Mouse (Mus musculus) myocyte (in vitro differentiated cells): ENCODE measurements around the gene Ssbp2. TPM values are rescaled to one million over a fixed set of nuclear protein-coding genes. Genes with fewer than 3 reads are reported as not detected.

Experiments
- H3K27me3 ChIP-seq: one replicate; pipeline ENCODE4 v1.6.1; 2011; ENCODE audit not compliant: control insufficient read depth, insufficient read depth, insufficient read length
- H3K36me3 ChIP-seq: one replicate; pipeline ENCODE4 v1.6.1; 2011; ENCODE audit not compliant: control insufficient read depth, insufficient read depth
- H3K4me2 ChIP-seq: one replicate; pipeline ENCODE4 v1.6.1; 2011; ENCODE audit warnings: low read depth, control low read depth
- H3K4me3 ChIP-seq: one replicate; pipeline ENCODE4 v1.5.1; 2011; ENCODE audit warnings: mild to moderate bottlenecking, control low read depth, moderate library complexity
- H3K79me2 ChIP-seq: one replicate; pipeline ENCODE4 v1.6.1; 2011; ENCODE audit not compliant: control insufficient read depth, insufficient read depth
- H3ac ChIP-seq: one replicate; pipeline ENCODE4 v1.6.1; 2011; ENCODE audit not compliant: control insufficient read depth, insufficient read length
- CEBPB ChIP-seq: IDR thresholded peaks from 2 replicates; pipeline ENCODE4 v1.6.1; 2011; ENCODE audit warnings: mild to moderate bottlenecking, moderate library complexity; ENCODE audit not compliant: poor library complexity, insufficient read depth, severe bottlenecking
- E2F4 ChIP-seq: IDR thresholded peaks from one replicate; pipeline ENCODE4 v1.6.1; 2011; ENCODE audit warnings: mild to moderate bottlenecking, control low read depth, moderate library complexity; ENCODE audit not compliant: insufficient read depth
- MAX ChIP-seq: IDR thresholded peaks from one replicate; pipeline ENCODE4 v1.6.1; 2011; ENCODE audit warnings: low read depth, mild to moderate bottlenecking, control low read depth
- MYOD1 ChIP-seq, 3 experiments: IDR thresholded peaks; one replicate each; pipeline ENCODE4 v1.6.1; 2011; ENCODE audit warnings: control low read depth in 2 of 3, low read depth in 2 of 3, mild to moderate bottlenecking in 2 of 3, moderate library complexity in 1 of 3; ENCODE audit not compliant: insufficient read length in 2 of 3, control insufficient read depth in 1 of 3
- MYOG ChIP-seq, 3 experiments: IDR thresholded peaks; one replicate each; pipeline ENCODE4 v1.6.1; 2011; ENCODE audit warnings: control low read depth in 2 of 3, low read depth in 2 of 3, mild to moderate bottlenecking in 2 of 3; ENCODE audit not compliant: insufficient read length in 2 of 3, control insufficient read depth in 1 of 3, insufficient read depth in 1 of 3
- POLR2A ChIP-seq: IDR thresholded peaks from one replicate; pipeline ENCODE4 v1.6.1; 2011; ENCODE audit warnings: low read depth, mild to moderate bottlenecking, control low read depth, moderate library complexity; ENCODE audit not compliant: insufficient read length
- POLR2AphosphoS2 ChIP-seq: IDR thresholded peaks from one replicate; pipeline ENCODE4 v1.6.1; 2011; ENCODE audit warnings: low read depth, control low read depth; ENCODE audit not compliant: insufficient read length
- REST ChIP-seq: IDR thresholded peaks from one replicate; pipeline ENCODE4 v1.6.1; 2011; ENCODE audit warnings: mild to moderate bottlenecking, control low read depth, moderate library complexity; ENCODE audit not compliant: insufficient read depth, insufficient read length
- SRF ChIP-seq: IDR thresholded peaks from one replicate; pipeline ENCODE4 v1.6.1; 2011; ENCODE audit warnings: low read depth; ENCODE audit not compliant: control insufficient read depth, insufficient read length
- TCF12 ChIP-seq: IDR thresholded peaks from one replicate; pipeline ENCODE4 v1.6.1; 2011; ENCODE audit warnings: mild to moderate bottlenecking, control low read depth; ENCODE audit not compliant: poor library complexity, insufficient read depth, severe bottlenecking
- TCF3 ChIP-seq: IDR thresholded peaks from one replicate; pipeline ENCODE4 v1.6.1; 2011; ENCODE audit warnings: low read depth, control low read depth; ENCODE audit not compliant: insufficient read length
- USF1 ChIP-seq: IDR thresholded peaks from one replicate; pipeline ENCODE4 v1.6.1; 2011; ENCODE audit warnings: low read depth, mild to moderate bottlenecking, control low read depth, moderate library complexity
- polyA plus RNA-seq: library from polyadenylated mRNA; unstranded; fragments of >200 nt; fragmentation: generic; extraction: Trizol; gene quantifications from one replicate; pipeline ENCODE4 v1.2.1, GENCODE M21; 2012; ENCODE audit warnings: missing spikeins

The Ssbp2 gene
- polyA plus RNA-seq, 1 experiment = 52.1 TPM

- Histone ChIP-seq H3K4me2 (no peak overlapping the region), H3ac (no peak overlapping the region), H3K36me3 (no peaks in the 10 kb centered on the region), H3K4me3 (no peak overlapping the region), H3K79me2 (no peaks in the 10 kb centered on the region), H3K27me3 (no peaks in the 10 kb centered on the region)
- TF ChIP-seq REST = no peak
- no peak for TF ChIP-seq TCF12
- TF ChIP-seq MAX = no peak
- TF ChIP-seq CEBPB = no peak
- no peak for TF ChIP-seq MYOG (IDR thresholded peaks at IDR 0.05; ENCODE audit: control insufficient read depth in 1 of 3, insufficient read depth in 1 of 3, insufficient read length in 2 of 3, low read depth in 2 of 3)
- no peak for TF ChIP-seq POLR2AphosphoS2
These were observed 6.8 kb upstream of the Ssbp2 start for GRCm38 (mm10) chr13:91453236-91453635.

DNA sequence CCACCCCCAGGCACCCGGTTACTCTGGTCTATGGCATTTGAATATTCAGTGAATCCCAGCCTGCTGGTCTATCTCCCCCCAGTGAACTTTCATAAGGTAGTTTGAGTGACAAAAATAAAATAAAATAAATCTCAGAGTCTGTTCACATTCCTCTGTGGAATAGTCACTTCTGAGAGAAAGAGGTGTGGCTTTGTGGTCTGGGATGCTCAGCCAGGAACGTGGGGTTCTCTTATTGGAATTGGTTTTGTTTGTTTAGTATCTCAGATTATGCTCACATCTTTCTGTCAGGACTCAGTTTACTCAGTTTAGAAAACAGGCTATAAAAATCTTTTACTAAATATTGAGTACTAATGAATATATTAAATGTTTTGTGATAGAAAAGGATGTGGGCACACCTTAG lies 4.0 kb upstream of the Ssbp2 start:
- Histone ChIP-seq H3K27me3 (no peaks in the 10 kb centered on the region), H3K36me3 (no peaks in the 10 kb centered on the region), H3K4me3 (no peak overlapping the region), H3K79me2 (no peaks in the 10 kb centered on the region), H3K4me2 (no peak overlapping the region), H3ac (no peak overlapping the region)
- TF ChIP-seq MYOG (IDR thresholded peaks at IDR 0.05; ENCODE audit: control insufficient read depth in 1 of 3, insufficient read depth in 1 of 3, insufficient read length in 2 of 3, low read depth in 2 of 3) (no peak), TCF3 (no peak), TCF12 (no peak), CEBPB (no peak), E2F4 (no peak), MYOD1 (IDR thresholded peaks at IDR 0.05; ENCODE audit: control insufficient read depth in 1 of 3, insufficient read length in 2 of 3, low read depth in 2 of 3) (no peak), POLR2AphosphoS2 (no peak), REST (no peak)

DNA sequence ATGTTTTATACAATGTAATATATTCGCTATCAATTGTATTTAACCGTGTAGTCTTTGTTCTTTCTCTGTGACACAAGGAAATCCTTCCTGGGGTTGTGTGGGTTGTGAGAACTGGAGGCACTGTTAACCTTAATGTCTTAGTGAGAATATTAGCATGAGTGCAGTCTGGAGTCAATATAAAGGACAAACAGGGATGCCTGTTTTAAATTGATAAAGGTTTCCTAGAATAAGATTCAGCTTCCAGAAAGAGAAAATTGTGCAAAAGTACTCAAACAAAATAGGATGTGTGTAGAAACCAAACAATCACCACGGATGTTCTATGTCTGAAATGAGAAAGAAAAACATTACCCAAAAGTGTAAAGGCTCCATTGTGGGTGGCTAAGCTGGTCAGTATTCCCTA lies 3.3 kb upstream of the Ssbp2 start:
- TF ChIP-seq MYOD1 (IDR thresholded peaks at IDR 0.05; ENCODE audit: control insufficient read depth in 1 of 3, insufficient read length in 2 of 3, low read depth in 2 of 3) (no peak), E2F4 (no peak), MAX (no peak), CEBPB (no peak), MYOG (IDR thresholded peaks at IDR 0.05; ENCODE audit: control insufficient read depth in 1 of 3, insufficient read depth in 1 of 3, insufficient read length in 2 of 3, low read depth in 2 of 3) (no peak), POLR2A (no peak), TCF12 (no peak), USF1 (no peak)
- Histone ChIP-seq H3K27me3 (no peaks in the 10 kb centered on the region), H3ac (no peak overlapping the region), H3K4me3 (no peak overlapping the region), H3K4me2 (no peak overlapping the region), H3K79me2 (no peaks in the 10 kb centered on the region), H3K36me3 (no peaks in the 10 kb centered on the region)

GRCm38 (mm10) chr13:91457974-91458373 lies 2.1 kb upstream of the Ssbp2 start:
- no peak overlapping the region for H3K4me2 ChIP-seq
- TF ChIP-seq MYOG (IDR thresholded peaks at IDR 0.05; ENCODE audit: control insufficient read depth in 1 of 3, insufficient read depth in 1 of 3, insufficient read length in 2 of 3, low read depth in 2 of 3) (no peak), E2F4 (no peak), USF1 (no peak), TCF3 (no peak), MYOD1 (IDR thresholded peaks at IDR 0.05; ENCODE audit: control insufficient read depth in 1 of 3, insufficient read length in 2 of 3, low read depth in 2 of 3) (no peak), SRF (no peak), MAX (no peak), CEBPB (no peak), TCF12 (no peak), POLR2A (no peak)
- H3K79me2 ChIP-seq = peaks cover 9% of the 10 kb centered on the region
- no peaks in the 10 kb centered on the region for H3K27me3 ChIP-seq
- H3K4me3 ChIP-seq = no peak overlapping the region
- H3ac ChIP-seq = no peak overlapping the region
- no peaks in the 10 kb centered on the region for H3K36me3 ChIP-seq

DNA sequence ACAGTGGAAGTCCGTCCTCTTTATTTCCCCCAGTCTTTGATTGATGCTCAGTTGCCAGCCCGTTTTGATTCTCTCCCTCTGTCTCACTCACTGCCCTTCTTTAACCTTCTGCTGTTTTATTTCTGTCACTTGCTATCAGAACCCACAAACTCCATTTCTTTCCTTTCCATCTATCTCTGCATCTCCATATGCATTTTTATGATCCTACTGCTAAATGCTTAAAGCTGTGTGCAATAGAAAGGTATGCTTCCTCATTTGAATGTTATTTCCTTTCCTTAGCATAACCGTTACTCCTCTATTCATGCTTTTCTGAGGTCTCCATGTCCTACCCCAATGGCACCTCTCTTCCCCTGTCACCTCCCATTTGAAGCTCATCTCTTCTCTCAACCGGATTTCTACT lies 594 bp upstream of the Ssbp2 start:
- TF ChIP-seq TCF3 (no peak), CEBPB (no peak), SRF (no peak), MYOD1 (IDR thresholded peaks at IDR 0.05; ENCODE audit: control insufficient read depth in 1 of 3, insufficient read length in 2 of 3, low read depth in 2 of 3) (no peak), E2F4 (no peak), REST (no peak), POLR2A (no peak), TCF12 (no peak), MAX (no peak), POLR2AphosphoS2 (no peak), MYOG (IDR thresholded peaks at IDR 0.05; ENCODE audit: control insufficient read depth in 1 of 3, insufficient read depth in 1 of 3, insufficient read length in 2 of 3, low read depth in 2 of 3) (no peak), USF1 (no peak)
- Histone ChIP-seq H3K4me3 (no peak overlapping the region), H3K36me3 (no peaks in the 10 kb centered on the region), H3K27me3 (no peaks in the 10 kb centered on the region), H3K79me2 (peaks cover 24% of the 10 kb centered on the region), H3ac (no peak overlapping the region), H3K4me2 (peak overlapping the region; percentile 77)
